Mouse (Mus musculus): Measurements from ENCODE around the gene Trim24. TPM values are rescaled to one million over a fixed set of nuclear protein-coding genes. Genes with fewer than 3 reads are reported as not detected.
A peak's percentile ranks its signal among the peaks of the same experiment; 100 is the strongest.

Gene Trim24
- total RNA-seq, 2 experiments from 2014 or later, result 34.6 to 36.8 TPM

DNA sequence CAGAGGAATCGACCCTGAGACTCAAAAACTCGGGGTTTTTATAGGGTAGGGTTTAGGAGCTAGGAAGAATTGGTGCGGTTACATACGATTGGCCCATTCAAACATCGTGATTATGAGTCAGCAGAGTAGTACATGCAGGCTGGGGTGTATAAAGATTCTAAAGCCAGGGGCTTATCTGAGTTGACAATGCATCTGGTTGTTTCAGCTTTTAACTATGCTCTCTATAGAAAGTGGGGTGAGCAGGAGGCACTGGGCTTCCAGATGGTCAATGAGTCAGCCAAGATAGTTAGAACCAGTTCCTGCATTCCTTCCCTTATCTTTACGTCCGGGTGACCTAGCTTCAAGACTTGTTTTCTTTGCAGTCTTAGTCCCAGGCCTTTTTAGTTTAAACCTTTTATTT is 7.7 kb upstream of the Trim24 start:
- no peak for DNase-seq
- intact Hi-C loops (cut with DNase I), result no loop called here

DNA sequence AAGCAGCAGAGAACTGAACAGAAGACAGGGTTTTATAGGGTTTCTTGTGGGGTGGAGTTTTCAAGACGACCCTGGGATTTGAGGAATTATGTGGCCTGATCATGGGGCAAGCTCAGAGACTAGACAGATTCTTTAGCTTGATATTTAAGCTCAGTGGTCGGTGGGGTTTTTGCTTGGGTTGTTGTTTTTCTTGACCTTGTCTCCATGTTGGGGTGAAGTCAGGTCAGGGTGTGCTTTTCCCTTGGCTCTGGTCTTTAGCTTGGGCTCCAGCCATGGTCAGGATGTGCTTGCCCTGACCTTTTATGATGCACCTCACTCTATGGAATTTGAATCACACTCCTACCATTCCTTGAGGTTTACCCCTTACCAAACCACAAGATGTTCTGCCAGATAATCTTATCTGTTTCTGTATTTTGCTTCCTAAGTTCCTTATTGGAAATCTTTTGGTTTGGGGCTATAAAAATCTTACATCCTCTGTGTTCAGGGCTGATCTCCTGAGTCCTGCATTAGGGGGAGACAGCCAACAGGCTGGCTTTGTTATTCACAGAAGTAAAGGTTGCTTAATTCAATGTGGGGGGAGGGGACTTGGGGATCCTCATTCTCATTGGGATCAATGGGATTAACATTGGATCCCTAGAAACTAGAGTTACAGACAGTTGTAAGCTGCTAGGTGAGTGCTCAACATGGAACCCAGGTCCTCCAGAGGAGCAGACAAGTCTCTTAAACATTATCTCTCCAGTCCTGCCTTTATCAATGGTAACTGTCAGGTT is 6.5 kb upstream of the Trim24 start:
- intact Hi-C loops (cut with DNase I), result no loop called here
- no peak for DNase-seq

DNA sequence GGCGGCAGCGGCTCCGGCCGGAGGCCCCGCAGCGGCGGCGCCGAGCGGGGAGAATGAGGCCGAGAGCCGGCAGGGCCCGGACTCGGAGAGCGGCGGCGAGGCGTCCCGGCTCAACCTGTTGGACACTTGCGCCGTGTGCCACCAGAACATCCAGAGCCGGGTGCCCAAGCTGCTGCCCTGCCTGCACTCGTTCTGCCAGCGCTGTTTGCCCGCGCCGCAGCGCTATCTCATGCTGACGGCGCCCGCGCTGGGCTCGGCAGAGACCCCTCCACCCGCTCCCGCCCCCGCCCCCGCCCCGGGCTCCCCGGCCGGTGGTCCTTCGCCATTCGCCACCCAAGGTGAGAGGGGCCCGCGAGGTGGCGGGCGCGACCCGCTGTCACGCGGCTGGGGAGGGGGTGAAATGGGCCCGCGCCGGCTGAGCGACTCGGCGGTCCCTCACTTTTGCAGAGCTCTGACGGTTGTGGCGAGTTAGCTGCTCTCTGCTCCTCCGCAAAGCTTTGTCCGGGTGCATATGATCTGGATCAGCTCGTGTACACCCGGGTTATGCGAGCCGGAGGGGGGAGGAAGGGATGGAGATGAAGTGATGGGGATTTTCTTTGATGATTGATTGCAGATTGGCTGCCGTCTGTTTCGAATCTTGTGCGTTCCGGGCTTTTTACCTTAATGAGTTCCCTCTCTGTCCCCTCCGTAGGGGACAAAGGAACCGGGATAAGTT is 683 bp downstream of the Trim24 start:
- peak; percentile 53 to 73 for DNase-seq

DNA sequence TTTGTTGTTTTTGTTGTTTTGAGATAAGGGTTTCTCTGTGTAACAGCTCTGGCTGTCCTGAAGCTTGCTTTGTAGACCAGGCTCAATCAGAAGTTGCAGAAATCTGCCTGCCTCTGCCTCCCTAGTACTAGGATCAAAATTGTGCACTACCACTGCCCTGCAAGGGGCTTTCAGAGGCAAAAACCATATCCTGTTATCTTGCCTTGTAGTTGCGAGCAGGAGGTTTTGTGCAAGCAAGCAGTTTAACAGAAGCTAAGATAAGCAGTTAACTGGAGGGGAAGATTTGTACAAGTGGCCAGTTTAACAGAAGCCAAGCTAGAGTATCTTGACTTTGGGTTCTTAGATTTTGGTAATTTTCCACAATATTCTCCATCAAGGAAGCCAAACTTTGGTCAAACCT is 2.2 kb downstream of the Trim24 start:
- intact Hi-C loops (cut with DNase I), result loop anchor here (10.0 kb wide), 2 partner anchors 62 to 192 kb away; no protein-coding TSS in a partner anchor
- no peak for DNase-seq

More for the DNA sequence above, 683 bp downstream of the Trim24 start:
- intact Hi-C loops (cut with DNase I), result loop anchor here (10.0 kb wide), 2 partner anchors 64 to 194 kb away; no protein-coding TSS in a partner anchor

DNA sequence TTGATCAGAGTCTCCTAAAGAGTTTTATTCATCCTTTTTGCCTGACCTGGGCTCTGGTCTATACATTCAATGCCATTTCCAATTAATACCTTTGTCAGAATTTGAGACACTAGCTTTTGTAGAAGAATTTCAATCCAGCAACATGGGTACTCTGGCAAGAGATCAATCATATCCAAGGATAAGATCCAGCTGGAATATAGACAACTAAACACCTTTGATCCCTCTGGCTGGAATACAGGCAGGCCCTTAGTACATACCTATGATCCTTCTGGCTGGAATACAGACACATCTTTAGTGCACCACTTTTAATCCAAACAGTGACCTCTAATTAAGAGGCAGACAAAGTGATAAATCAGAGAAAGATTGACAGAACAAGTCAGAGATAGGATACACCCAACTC is 3.1 kb downstream of the Trim24 start:
- intact Hi-C loops (cut with DNase I), result loop anchor here (10.0 kb wide), 2 partner anchors 61 to 191 kb away; no protein-coding TSS in a partner anchor
- DNase-seq, result no peak

DNA sequence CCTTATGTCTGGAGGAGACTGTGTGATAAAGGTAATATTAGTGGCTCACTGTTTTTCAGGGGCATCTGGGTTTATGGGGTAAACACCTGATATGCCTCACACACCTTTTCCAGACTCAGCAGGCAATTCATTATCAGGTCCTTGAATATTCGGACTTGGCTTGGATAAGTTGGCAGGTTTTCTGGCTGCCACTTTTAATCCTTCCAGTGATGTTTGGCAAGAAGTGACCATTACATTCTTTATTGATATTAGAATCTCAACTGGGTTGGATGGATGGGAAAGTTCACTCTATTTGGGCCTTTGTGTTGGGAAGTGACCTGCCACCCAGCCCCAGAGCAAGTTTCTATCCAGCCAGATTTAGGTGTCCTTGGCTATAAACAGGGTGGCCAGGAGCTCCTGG is 7.6 kb downstream of the Trim24 start:
- intact Hi-C loops (cut with DNase I), result loop anchor here (10.0 kb wide), 2 partner anchors 57 to 187 kb away; no protein-coding TSS in a partner anchor
- DNase-seq, result no peak

DNA sequence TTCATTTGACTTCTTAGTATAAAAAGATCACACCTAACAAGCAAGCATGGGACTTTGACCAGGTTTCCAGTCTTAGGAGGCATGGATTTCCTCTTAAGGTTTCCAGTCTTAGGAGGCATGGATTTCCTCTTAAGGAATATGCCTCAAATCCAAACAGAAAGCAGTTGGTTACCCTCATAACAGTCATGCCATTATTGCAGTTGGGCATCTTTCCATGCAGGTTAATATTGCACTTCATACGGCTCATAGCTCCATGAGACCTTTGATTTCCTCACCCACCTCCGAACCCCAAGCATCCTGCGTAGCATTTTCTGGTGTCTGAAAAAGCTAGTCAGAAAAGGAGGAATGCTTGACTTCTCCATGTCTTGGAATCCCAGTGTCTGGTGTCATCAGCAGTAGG is 10.0 kb downstream of the Trim24 start:
- intact Hi-C loops (cut with DNase I), result no loop called here
- no peak for DNase-seq

DNA sequence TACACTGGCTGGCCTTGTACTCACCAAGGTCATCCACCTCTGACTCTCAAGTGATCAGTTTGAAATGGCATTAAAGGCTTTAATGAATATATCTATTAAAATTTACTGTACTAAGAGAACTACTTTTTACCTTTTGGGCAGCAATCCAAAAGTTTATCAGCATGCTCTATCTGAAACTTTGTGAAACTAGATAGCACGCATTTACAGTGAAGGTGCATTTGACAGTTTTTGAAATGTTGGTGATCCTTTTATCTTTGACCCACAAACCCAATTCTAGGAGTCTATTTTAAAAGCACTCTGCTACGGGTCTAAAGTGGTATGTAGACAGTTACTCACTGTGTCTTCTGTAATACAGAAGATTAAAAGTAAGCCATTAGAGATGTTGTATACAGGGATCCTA is 23.0 kb downstream of the Trim24 start:
- DNase-seq, result no peak
- intact Hi-C loops (cut with DNase I), result no loop called here

DNA sequence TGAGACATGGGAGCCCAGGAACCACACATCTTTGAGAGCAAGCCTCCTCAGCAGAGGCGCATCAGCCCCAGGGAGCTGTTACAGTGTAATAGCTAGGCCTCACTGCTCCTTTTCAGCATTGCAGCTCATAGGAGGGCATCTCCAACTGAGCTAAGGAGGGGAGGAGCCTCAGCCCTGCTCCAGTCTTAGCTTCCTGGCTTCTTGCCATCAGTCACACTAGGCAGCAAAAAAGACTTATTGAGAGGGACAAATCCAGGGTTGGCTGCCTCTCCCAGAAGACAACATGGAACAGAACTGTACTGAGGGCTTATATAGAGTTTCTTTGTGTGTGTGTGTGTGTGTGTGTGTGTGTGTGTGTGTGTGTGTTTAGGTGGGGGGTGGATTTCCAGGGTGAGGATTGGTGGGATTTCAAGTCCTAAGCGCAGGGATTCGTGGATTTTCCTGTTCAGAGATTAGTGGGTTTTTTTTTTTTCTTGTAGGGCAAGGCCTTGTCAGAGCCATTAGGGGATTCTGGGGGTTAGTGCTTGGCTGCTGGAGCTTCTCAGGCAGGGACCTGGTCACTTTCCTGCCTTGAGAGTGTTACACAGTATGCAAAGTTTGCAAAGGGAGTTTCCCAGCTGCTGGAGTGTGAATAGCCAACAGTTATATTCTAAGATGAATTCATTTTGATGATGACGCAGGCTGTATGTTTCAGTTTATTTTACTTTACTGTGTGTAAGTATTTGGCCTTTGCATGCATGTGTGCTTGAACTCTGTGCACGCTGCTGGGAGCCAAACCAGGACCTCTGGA is 25.2 kb downstream of the Trim24 start:
- intact Hi-C loops (cut with DNase I), result no loop called here
- DNase-seq, result peak; percentile 28 to 29

DNA sequence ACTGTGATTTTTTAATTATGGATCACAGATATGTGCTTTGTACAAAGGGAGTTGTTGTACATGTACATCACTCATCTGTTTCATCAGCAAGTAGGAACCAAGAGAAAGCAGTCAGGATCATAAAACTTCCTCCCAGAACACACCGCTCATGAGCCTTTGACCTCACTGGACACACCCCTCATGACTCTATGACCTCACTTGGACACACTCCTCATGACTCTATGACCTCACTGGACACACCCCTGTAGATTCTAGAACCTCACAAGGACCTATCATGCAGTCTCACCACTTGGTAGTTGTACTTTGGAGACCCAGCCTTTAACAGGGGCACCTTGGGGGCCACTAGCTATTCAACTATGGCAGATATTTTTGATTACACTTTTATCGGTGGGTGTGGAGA is 29.6 kb downstream of the Trim24 start:
- no peak for DNase-seq
- intact Hi-C loops (cut with DNase I), result no loop called here

DNA sequence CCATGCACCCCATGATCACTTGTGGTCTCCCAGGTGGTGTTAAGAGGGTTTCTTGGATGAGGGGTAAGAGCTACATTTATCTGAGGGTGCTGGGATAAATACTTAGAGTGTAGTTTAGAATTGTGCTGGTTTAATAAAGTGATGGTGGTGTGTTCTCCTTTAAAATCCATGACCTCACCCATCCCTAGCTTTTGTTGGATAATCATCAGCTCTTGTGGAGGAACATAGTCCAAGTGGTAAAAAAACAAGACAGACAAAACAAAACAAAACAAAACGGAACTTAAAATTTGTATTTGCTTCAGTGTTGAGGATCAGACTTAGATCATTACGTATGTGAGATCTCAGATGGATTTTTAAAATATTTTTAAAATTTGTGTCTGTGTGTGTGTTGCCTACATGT is 31.2 kb downstream of the Trim24 start:
- DNase-seq, result no peak
- intact Hi-C loops (cut with DNase I), result no loop called here

DNA sequence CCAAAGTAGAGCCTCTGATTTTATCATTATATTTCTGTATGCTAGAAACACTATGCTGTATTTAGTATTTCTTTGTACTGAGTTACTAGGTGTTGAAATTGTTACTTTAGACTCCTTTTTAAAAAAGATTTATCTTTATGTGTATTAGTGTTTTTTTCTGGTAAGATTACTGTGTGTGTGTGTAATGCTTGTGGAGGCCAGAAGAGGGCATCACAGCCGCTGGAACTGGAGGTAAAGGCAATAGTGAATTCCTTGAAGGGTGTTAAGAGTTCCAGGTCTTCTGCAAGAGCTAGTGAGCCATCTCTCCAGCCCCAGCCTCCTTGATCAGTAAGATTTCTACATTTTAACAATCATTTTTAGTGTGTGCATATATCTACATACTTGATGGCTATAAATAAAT is 33.2 kb downstream of the Trim24 start:
- DNase-seq, result no peak
- intact Hi-C loops (cut with DNase I), result no loop called here

DNA sequence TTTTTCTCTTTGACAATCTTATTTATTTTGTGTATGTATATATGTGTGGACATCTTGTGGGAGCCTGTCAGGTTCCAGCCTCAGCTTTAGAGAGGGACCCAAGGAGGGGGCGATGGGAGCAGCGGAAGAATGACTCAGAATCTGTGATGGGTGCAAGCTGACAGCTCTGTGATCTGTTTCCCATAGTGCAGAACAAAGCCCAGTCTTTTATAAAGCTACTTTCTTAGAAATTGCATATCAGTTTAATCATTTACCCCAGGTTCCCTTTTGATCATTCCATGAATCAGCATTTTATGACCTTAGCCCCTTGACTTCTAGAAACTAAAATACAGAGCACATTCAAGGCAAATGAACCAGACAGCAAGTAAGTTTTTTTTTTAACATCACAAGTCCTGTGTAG is 42.9 kb downstream of the Trim24 start:
- intact Hi-C loops (cut with DNase I), result no loop called here
- DNase-seq, result no peak

DNA sequence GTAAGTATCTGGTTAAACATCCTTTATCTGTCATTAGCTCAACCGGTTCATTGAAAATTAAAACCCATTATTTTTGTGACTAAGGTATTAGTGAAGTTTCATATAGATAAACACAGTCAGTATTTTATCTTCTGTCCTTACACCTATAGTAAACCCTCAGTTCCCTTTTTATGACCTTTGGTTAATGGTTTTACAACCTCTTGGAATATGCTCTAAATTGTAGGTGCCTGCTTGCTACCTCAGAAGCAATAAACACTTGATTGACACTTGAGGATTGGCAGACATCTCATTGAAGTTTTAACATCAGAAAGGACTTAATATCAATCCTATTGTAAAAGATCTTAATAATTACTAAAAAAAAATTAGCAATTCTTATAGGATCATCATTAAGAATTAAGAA is 54.5 kb downstream of the Trim24 start:
- intact Hi-C loops (cut with DNase I), result no loop called here
- no peak for DNase-seq

DNA sequence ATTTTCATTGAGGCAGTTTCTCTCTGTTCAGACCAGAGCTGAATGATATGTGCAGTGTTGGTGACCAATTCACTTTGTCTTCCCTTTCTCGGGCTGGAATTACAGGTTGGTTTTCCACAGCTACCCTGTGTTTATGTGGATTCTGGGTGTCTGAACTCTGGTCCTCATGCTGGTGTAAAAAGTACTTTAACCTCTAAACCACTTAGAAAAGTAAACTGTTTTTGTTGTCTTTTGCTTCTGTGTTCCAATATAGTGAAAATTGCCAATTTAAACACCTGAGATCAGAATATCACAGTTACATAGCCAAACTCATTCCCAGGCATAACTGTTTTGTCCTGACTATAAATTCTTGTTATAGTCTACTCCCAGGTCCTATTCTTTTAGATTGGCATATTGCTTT is 56.1 kb downstream of the Trim24 start:
- DNase-seq, result no peak
- intact Hi-C loops (cut with DNase I), result no loop called here

DNA sequence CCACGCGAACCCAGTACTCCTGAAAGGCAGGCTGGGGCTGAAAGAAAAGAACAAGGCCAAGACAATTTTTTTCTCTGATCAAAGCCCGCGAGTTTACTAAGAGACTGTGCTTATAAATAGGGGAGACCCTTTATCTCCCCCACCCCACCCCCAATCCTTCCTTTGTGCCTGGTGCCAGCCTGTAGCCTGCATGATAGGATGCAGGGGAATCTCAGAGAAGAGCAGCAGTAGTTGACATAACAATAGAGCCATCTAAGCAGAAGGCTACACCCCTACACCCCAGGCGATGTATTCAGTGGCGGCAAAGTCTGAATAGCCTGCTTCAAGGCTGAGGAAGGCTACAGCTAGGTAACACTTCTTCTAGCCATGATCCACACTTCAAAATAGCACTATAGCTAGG is 65.9 kb downstream of the Trim24 start:
- intact Hi-C loops (cut with DNase I), result loop anchor here (10.0 kb wide), 1 partner anchor 62 kb away; the partner anchor contains the start of gene Trim24
- DNase-seq, result no peak

DNA sequence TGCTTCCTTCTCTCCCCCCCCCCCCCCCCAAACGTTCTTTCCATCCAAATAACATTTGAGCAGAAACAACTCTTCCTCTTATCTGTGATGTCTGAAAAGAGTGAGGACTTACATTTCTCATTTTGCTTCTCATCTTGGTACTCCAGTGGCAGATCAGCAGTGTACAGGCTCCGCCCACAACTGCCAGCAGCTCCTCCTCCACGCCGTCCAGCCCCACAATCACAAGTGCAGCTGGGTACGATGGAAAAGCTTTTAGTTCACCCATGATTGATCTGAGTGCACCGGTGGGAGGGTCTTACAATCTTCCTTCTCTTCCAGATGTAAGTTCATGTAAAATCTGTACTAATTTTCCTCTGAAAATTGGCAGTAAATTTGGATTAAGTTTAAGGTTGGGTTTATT is 80.7 kb downstream of the Trim24 start:
- intact Hi-C loops (cut with DNase I), result no loop called here

DNA sequence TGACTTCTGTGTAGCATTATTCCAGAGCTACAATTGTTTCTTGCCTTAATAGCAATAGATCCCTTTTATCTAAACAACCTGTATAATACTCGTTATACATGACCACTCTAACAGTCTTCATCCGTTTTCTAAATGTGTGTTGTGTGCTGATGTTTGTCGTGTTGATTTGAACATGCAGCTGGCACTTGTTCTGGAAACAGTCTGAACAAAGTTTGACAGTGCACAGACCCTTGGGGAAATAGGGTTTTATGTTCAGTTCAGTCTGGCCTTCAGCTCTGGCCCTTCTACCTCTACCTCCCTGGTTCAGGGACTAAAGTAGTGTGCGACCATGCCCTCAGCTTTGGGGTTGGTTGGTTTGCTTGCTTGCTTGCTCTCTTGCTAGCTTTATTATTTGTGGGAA is 96.8 kb downstream of the Trim24 start:
- intact Hi-C loops (cut with DNase I), result no loop called here
- no peak for DNase-seq

More for the DNA sequence above, 80.7 kb downstream of the Trim24 start:
- no peak for DNase-seq

DNA sequence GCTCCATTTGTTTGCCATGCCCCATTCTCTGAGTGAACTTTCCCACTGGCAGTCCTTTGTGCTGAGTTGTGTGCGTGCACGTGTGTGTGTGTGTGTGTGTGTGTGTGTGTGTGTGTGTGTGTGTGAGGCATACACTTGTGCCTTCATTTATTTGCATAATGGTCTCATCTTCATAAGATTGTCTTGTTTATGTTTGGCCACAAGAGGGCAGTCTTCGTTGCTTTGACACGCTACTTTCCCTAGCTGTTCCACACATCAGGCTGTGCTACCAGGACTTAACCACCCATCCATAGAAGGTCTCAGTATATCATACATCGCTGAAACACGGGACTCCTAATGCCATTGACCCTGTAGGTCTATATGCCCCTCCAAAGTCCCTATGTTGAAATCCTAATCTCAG is 136.8 kb downstream of the Trim24 start:
- intact Hi-C loops (cut with DNase I), result loop anchor here (1.0 to 5.0 kb wide), 2 partner anchors 59 to 320 kb away; no protein-coding TSS in a partner anchor
- peak; percentile 51 to 53 for DNase-seq

DNA sequence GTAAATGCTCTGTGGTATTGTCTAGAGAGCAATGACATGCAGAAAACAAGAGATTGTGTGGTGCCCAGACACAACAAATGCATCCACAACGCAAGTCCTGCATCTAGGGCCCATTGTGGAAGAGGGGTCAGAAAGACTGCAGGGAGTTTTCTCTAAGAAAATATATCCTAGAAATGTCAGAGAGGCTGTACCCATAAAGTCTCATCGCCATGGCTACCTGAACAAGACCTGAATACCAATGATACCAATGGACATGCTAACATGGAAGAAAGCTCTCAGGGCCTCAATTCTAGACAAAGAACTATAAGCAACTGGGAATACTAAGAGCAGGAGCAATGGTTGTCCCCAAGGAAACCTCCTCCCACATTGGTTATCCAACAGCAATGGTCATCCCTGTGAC is 142.2 kb downstream of the Trim24 start:
- intact Hi-C loops (cut with DNase I), result no loop called here
- no peak for DNase-seq

Data from heart, postnatal 36 days (tissue).